Mouse (Mus musculus): Measurements from ENCODE around the gene Camsap1. TPM values are rescaled to one million over a fixed set of nuclear protein-coding genes. Genes with fewer than 3 reads are reported as not detected.

The Camsap1 gene
- polyA plus RNA-seq, 1 experiment from 2014 or later: 101 TPM

DNA sequence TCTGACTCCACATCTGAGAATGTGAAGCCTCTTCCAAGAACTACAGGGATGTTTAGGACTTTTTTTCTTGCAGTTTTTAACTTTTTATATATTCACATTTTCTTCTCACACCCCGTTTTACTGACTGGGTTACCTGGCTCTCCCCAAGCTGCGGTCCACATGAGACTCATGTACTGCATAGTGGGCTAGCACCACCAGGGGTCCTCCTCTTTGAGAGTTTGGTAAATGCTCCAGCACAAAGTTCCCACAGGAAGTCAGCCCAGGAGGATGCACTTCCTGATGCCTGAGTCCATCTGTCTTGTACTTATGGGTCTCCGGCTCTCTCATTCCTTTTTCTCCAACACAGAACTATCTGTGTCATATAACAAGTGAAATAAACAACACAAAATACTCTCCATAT, 35.1 kb downstream of the Camsap1 start:
- H3K9me3 ChIP-seq (ENCODE audit: control insufficient read depth, low read length): no peaks in the 10 kb centered on the region
- WGBS: 85% methylated on average over 3 of the region's 3 CpGs
- DNase-seq (ENCODE audit: low spot score) (no peak), ATAC-seq (ENCODE audit: low FRiP score) (no peak)
- no peak overlapping the region for H3K9ac ChIP-seq
- peaks cover 80% of the 10 kb centered on the region for H3K36me3 ChIP-seq (replicated peaks; ENCODE audit: control insufficient read depth, insufficient read depth)
- no peak overlapping the region for H3K4me3 ChIP-seq (replicated peaks; ENCODE audit: low read length)
- H3K4me1 ChIP-seq (replicated peaks; ENCODE audit: control insufficient read depth, insufficient read depth, low read length): no peaks in the 10 kb centered on the region
- H3K27me3 ChIP-seq (ENCODE audit: control insufficient read depth, insufficient read depth, low read length): no peaks in the 10 kb centered on the region
- H3K4me2 ChIP-seq (replicated peaks): no peak overlapping the region
- no peak overlapping the region for H3K27ac ChIP-seq

DNA sequence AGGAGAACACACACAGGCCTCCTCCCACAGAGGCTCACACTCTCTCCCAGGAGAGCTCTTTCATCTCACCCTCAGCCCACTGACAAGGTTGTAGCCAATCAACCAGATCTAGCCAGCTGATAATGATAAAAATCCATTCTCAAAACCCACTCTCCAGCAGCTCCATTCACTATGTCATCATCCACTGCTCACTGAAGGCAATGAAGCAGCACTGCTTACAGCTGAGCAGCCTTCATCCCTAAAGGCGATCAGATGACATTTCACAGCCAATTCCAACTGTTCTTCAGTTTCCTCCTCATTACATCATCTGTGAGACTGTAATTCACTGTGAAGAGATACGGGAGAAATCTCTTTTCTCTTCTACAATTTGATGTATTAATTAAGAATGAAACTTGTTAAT, 39.3 kb downstream of the Camsap1 start:
- DNase-seq (ENCODE audit: low spot score): no peak
- Histone ChIP-seq H3K4me2 (replicated peaks) (no peak overlapping the region), H3K27me3 (ENCODE audit: control insufficient read depth, insufficient read depth, low read length) (no peaks in the 10 kb centered on the region), H3K4me3 (replicated peaks; ENCODE audit: low read length) (no peak overlapping the region), H3K36me3 (replicated peaks; ENCODE audit: control insufficient read depth, insufficient read depth) (peaks cover 83% of the 10 kb centered on the region), H3K9me3 (ENCODE audit: control insufficient read depth, low read length) (no peaks in the 10 kb centered on the region), H3K4me1 (replicated peaks; ENCODE audit: control insufficient read depth, insufficient read depth, low read length) (no peaks in the 10 kb centered on the region), H3K27ac (no peak overlapping the region), H3K9ac (no peak overlapping the region)
- ATAC-seq (ENCODE audit: low FRiP score): no peak
- 76% methylated on average over 2 of the region's 2 CpGs for WGBS

DNA sequence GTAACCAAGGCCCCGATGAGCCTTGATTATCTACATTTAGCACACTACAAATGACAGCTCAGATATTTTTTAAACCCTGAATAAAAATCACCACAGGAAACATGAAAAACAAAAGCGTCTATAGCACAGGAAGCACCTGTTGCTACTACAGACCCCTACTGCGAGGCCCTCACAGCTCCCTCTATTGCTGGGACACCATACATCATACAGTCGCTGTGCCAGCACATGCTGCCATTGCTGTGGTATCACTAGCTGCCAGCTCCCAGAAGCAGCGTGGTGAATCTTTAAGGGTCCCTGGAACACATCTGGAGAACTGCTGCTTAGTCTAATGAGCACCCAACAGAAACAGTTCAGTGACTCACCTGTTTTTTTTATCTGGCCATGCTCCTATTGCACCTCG, 42.6 kb downstream of the Camsap1 start:
- no peak overlapping the region for H3K27ac ChIP-seq
- no peaks in the 10 kb centered on the region for H3K9me3 ChIP-seq (ENCODE audit: control insufficient read depth, low read length)
- 94% methylated on average over 6 of the region's 6 CpGs for WGBS
- DNase-seq (ENCODE audit: low spot score): no peak
- H3K9ac ChIP-seq: no peak overlapping the region
- no peaks in the 10 kb centered on the region for H3K4me1 ChIP-seq (replicated peaks; ENCODE audit: control insufficient read depth, insufficient read depth, low read length)
- H3K36me3 ChIP-seq (replicated peaks; ENCODE audit: control insufficient read depth, insufficient read depth): peaks cover 99% of the 10 kb centered on the region
- H3K4me2 ChIP-seq (replicated peaks): no peak overlapping the region
- ATAC-seq (ENCODE audit: low FRiP score): no peak
- H3K4me3 ChIP-seq (replicated peaks; ENCODE audit: low read length): no peak overlapping the region
- H3K27me3 ChIP-seq (ENCODE audit: control insufficient read depth, insufficient read depth, low read length): no peaks in the 10 kb centered on the region

DNA sequence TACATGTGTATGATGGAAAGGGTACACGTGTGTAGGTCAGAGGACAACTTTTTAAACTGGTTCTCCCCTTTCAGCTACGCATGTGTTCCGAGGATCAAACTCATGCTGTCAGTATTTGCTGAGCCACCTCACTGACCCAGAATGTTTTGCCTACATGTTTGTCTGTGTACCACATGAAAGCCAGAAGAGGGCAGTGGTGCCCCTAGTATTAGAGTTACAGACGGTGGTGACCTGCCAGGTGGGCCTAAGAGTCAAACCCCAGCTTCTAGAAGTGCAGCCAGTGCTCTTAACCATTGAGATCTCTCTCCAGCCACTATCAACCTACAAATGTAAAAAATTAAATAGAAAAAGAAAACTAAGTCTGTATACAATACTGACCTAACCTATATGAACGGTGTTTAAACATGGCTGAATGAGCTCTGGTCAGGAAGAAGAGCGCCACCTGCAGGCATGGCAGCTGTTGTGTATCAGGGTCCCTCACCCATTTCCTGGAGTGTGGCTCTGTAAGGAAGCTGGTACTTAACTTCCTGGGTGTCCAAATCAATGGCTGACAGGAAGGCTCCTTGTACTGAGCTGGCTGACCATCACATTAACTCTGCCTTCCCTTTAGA, 51.7 kb downstream of the Camsap1 start:
- no peak overlapping the region for H3K4me3 ChIP-seq (replicated peaks; ENCODE audit: low read length)
- ATAC-seq (ENCODE audit: low FRiP score) (no peak), DNase-seq (ENCODE audit: low spot score) (peak; percentile 41)
- H3K4me2 ChIP-seq (replicated peaks): no peak overlapping the region
- peaks cover 95% of the 10 kb centered on the region for H3K36me3 ChIP-seq (replicated peaks; ENCODE audit: control insufficient read depth, insufficient read depth)
- 83% methylated on average over 6 of the region's 6 CpGs for WGBS
- no peak overlapping the region for H3K9ac ChIP-seq
- no peaks in the 10 kb centered on the region for H3K9me3 ChIP-seq (ENCODE audit: control insufficient read depth, low read length)
- H3K4me1 ChIP-seq (replicated peaks; ENCODE audit: control insufficient read depth, insufficient read depth, low read length): no peaks in the 10 kb centered on the region
- no peak overlapping the region for H3K27ac ChIP-seq
- no peaks in the 10 kb centered on the region for H3K27me3 ChIP-seq (ENCODE audit: control insufficient read depth, insufficient read depth, low read length)

DNA sequence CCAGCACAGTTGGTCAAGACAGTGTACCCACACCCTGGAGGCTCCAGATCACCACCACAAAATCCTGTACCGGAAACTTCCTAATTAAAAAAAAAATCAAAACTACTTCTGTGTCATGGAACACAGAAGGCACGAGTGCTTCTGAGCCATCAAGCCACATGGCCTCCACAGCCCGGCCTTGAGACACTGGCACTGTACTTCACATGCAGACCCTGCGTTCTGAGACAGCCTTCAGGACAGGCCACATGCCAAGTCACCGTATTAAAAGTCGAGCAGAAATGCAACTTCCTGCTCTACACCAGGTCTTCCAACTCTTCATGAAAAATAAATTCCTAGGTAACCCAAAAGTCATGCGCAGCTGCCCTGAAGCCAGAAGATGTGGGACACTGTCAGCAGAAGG, 55.3 kb downstream of the Camsap1 start:
- no peak overlapping the region for H3K9ac ChIP-seq
- ATAC-seq (ENCODE audit: low FRiP score) (no peak), DNase-seq (ENCODE audit: low spot score) (no peak)
- H3K27ac ChIP-seq: no peak overlapping the region
- peaks cover 75% of the 10 kb centered on the region for H3K36me3 ChIP-seq (replicated peaks; ENCODE audit: control insufficient read depth, insufficient read depth)
- WGBS: 98% methylated on average over 7 of the region's 7 CpGs
- no peak overlapping the region for H3K4me3 ChIP-seq (replicated peaks; ENCODE audit: low read length)
- no peaks in the 10 kb centered on the region for H3K27me3 ChIP-seq (ENCODE audit: control insufficient read depth, insufficient read depth, low read length)
- H3K9me3 ChIP-seq (ENCODE audit: control insufficient read depth, low read length): no peaks in the 10 kb centered on the region
- no peak overlapping the region for H3K4me2 ChIP-seq (replicated peaks)
- H3K4me1 ChIP-seq (replicated peaks; ENCODE audit: control insufficient read depth, insufficient read depth, low read length): no peaks in the 10 kb centered on the region

DNA sequence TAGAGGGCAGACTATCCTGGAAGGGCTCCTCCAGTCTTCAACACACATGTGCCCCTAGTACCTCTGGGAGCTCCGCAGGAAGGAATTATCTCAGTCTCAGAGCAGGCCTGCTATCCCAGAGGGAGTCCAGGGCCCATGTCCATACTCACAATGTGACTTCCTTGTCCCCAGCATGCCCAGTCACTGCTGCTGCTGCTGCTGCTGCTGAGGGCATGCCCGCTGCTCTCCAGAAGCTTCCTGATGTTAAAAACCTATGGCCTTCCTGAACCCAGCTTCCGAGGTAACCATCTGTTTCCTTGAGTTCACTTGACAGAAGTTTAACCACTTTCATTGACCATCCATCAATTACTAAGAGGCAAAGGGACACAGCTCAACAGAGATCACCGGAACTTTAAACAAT, 58.1 kb downstream of the Camsap1 start:
- no peaks in the 10 kb centered on the region for H3K27me3 ChIP-seq (ENCODE audit: control insufficient read depth, insufficient read depth, low read length)
- no peak for ATAC-seq (ENCODE audit: low FRiP score)
- H3K4me1 ChIP-seq (replicated peaks; ENCODE audit: control insufficient read depth, insufficient read depth, low read length): 0 out of 2 replicates have a peak, but pooled peaks cover 3% of the 10 kb centered on the region
- WGBS: 93% methylated on average over 4 of the region's 4 CpGs
- no peak overlapping the region for H3K9ac ChIP-seq
- H3K4me3 ChIP-seq (replicated peaks; ENCODE audit: low read length): no peak overlapping the region
- H3K27ac ChIP-seq: no peak overlapping the region
- H3K36me3 ChIP-seq (replicated peaks; ENCODE audit: control insufficient read depth, insufficient read depth): peaks cover 51% of the 10 kb centered on the region
- H3K4me2 ChIP-seq (replicated peaks): no peak overlapping the region
- no peaks in the 10 kb centered on the region for H3K9me3 ChIP-seq (ENCODE audit: control insufficient read depth, low read length)
- no peak for DNase-seq (ENCODE audit: low spot score)

DNA sequence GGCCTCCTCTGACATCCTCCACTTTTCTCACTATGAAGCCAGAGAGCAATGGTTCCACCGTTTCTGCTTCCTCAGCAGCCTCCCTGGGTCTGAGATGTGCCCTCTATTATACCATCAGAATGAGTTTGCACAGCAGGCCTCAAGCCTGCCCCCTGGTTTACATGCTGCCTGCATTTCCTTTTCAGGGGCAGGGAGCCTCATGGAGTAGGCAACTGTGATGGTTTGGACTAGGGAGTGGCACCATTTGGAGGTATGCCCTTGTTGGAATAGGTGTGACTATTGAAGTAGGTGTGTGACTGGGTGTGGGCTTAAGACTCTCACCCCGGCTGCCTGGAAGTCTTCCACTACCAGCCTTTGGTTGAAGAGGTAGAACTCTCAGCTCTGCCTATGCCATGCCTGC, 59.3 kb downstream of the Camsap1 start:
- DNase-seq (ENCODE audit: low spot score) (no peak), ATAC-seq (ENCODE audit: low FRiP score) (no peak)
- Histone ChIP-seq H3K27ac (no peak overlapping the region), H3K9ac (no peak overlapping the region), H3K4me2 (replicated peaks) (no peak overlapping the region), H3K4me1 (replicated peaks; ENCODE audit: control insufficient read depth, insufficient read depth, low read length) (0 out of 2 replicates have a peak, but pooled peaks cover 4% of the 10 kb centered on the region), H3K4me3 (replicated peaks; ENCODE audit: low read length) (no peak overlapping the region), H3K36me3 (replicated peaks; ENCODE audit: control insufficient read depth, insufficient read depth) (peaks cover 42% of the 10 kb centered on the region), H3K27me3 (ENCODE audit: control insufficient read depth, insufficient read depth, low read length) (no peaks in the 10 kb centered on the region), H3K9me3 (ENCODE audit: control insufficient read depth, low read length) (no peaks in the 10 kb centered on the region)
- WGBS: 75% methylated on average over 2 of the region's 2 CpGs

DNA sequence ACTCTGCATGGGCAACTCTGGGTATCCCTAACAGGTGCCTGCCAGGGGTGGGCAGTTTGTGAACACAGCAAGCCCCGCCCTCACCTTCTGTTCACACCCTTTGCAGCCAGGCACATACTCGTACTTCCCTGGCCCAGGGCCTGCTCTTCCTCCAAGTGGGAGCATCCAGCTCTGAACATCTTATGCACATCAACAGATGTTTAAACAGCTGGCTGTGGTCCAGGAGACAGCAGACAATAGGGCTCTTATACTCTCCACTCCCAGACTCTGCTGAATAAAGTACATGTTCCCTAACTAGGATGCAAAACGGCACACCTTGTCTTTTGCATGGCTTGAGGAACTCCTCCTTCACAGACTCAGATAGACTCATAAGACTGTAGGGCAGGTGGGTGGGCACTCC, 63.1 kb downstream of the Camsap1 start:
- WGBS: 67% methylated on average over 3 of the region's 3 CpGs
- DNase-seq (ENCODE audit: low spot score): no peak
- peaks cover 13% of the 10 kb centered on the region for H3K36me3 ChIP-seq (replicated peaks; ENCODE audit: control insufficient read depth, insufficient read depth)

DNA sequence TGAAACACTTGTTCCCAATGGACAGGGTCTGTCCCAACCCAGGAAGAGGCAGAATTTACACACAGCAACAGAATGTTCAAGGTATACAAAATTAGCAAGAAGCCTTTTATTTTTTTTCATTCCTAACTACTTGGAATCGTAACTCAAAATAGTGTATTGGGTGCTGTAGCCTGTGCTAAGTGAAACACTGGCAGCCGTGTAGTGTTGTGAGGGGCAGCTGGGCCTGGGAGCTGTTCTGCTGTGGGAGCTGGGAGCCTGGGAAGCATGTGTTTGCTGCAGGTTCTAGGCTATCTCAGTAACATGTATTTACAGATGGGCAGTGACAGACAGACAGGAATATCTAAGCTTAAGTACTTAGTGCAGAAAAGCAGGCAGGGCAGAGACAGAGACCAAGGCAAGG, 64.7 kb downstream of the Camsap1 start:
- Histone ChIP-seq H3K4me2 (replicated peaks) (no peak overlapping the region), H3K9ac (no peak overlapping the region), H3K4me3 (replicated peaks; ENCODE audit: low read length) (no peak overlapping the region), H3K4me1 (replicated peaks; ENCODE audit: control insufficient read depth, insufficient read depth, low read length) (0 out of 2 replicates have a peak, but pooled peaks cover 4% of the 10 kb centered on the region), H3K27ac (no peak overlapping the region), H3K27me3 (ENCODE audit: control insufficient read depth, insufficient read depth, low read length) (no peaks in the 10 kb centered on the region), H3K9me3 (ENCODE audit: control insufficient read depth, low read length) (no peaks in the 10 kb centered on the region), H3K36me3 (replicated peaks; ENCODE audit: control insufficient read depth, insufficient read depth) (peaks cover 5% of the 10 kb centered on the region; the same call in 1 of the 2 replicates)
- ATAC-seq (ENCODE audit: low FRiP score) (no peak), DNase-seq (ENCODE audit: low spot score) (no peak)
- 85% methylated on average over 2 of the region's 2 CpGs for WGBS

More for the DNA sequence above, 63.1 kb downstream of the Camsap1 start:
- Histone ChIP-seq H3K27ac (no peak overlapping the region), H3K4me1 (replicated peaks; ENCODE audit: control insufficient read depth, insufficient read depth, low read length) (0 out of 2 replicates have a peak, but pooled peaks cover 4% of the 10 kb centered on the region), H3K9ac (no peak overlapping the region), H3K9me3 (ENCODE audit: control insufficient read depth, low read length) (no peaks in the 10 kb centered on the region), H3K4me3 (replicated peaks; ENCODE audit: low read length) (no peak overlapping the region), H3K4me2 (replicated peaks) (no peak overlapping the region), H3K27me3 (ENCODE audit: control insufficient read depth, insufficient read depth, low read length) (no peaks in the 10 kb centered on the region)
- peak; percentile 18; the same call in 1 of the 2 replicates for ATAC-seq (ENCODE audit: low FRiP score)

DNA sequence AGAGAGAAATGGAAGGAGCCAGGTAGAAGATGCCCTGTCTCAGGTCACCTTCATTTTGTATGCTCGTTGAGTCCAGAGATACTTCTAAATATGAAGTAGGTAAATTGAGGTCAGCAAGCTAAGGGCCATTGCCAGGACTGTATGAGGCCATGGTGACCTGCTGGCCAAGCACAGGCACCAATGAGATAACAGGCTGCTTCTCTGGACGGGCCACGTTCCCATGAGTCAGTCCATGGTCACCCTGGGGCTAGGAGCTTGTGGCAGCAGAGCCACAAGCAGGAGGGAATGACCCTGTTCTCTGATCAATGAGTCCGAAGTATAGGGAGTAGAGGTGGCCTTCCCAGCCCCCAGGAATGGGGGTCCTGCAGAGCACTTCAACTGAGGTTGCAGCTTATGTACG, 68.3 kb downstream of the Camsap1 start:
- H3K36me3 ChIP-seq (replicated peaks; ENCODE audit: control insufficient read depth, insufficient read depth): 0 out of 2 replicates have a peak, but pooled peaks cover 3% of the 10 kb centered on the region
- no peaks in the 10 kb centered on the region for H3K27me3 ChIP-seq (ENCODE audit: control insufficient read depth, insufficient read depth, low read length)
- no peak overlapping the region for H3K4me3 ChIP-seq (replicated peaks; ENCODE audit: low read length)
- DNase-seq (ENCODE audit: low spot score) (no peak), ATAC-seq (ENCODE audit: low FRiP score) (no peak)
- H3K4me1 ChIP-seq (replicated peaks; ENCODE audit: control insufficient read depth, insufficient read depth, low read length): no peaks in the 10 kb centered on the region
- H3K9ac ChIP-seq: no peak overlapping the region
- no peak overlapping the region for H3K27ac ChIP-seq
- H3K9me3 ChIP-seq (ENCODE audit: control insufficient read depth, low read length): no peaks in the 10 kb centered on the region
- H3K4me2 ChIP-seq (replicated peaks): no peak overlapping the region
- 89% methylated on average over 5 of the region's 5 CpGs for WGBS
